Mouse (Mus musculus) kidney, postnatal 0 days (tissue): ENCODE data around the gene Tec. TPM values are rescaled to one million over a fixed set of nuclear protein-coding genes. Genes with fewer than 3 reads are reported as not detected.

Experiments
- ATAC-seq: fragments of 200-750 bp; cut with Nextera tagmentation; replicated peaks from 2 replicates; pipeline ENCODE4 v1.8.0; 2017; ENCODE audit warnings: low read depth, moderate number of reproducible peaks, moderate TSS enrichment, moderate library complexity; ENCODE audit not compliant: low FRiP score
- DNase-seq: peaks from one replicate; pipeline ENCODE4 v3.0.0-alpha.2; 2016; ENCODE audit warnings: low spot score
- H3K27ac ChIP-seq: fragments of 300-500 bp; sonication (generic); 2 replicates; pipeline ENCODE4 v1.5.1; 2014; ENCODE audit warnings: mild to moderate bottlenecking
- H3K27me3 ChIP-seq: fragments of 300-500 bp; sonication (generic); 2 replicates; pipeline ENCODE4 v1.6.1; 2014; ENCODE audit warnings: low read length, mixed read lengths; ENCODE audit not compliant: insufficient read depth
- H3K36me3 ChIP-seq: fragments of 300-500 bp; sonication (generic); 2 replicates; pipeline ENCODE4 v1.6.1; 2014; ENCODE audit warnings: low read length, mixed read lengths; ENCODE audit not compliant: insufficient read depth
- H3K4me1 ChIP-seq: fragments of 300-500 bp; sonication (generic); replicated peaks from 2 replicates; pipeline ENCODE4 v1.6.1; 2014; ENCODE audit warnings: antibody characterized with exemption, low read length, mixed read lengths; ENCODE audit not compliant: insufficient read depth
- H3K4me2 ChIP-seq: fragments of 300-500 bp; sonication (generic); 2 replicates; pipeline ENCODE4 v1.6.1; 2014; ENCODE audit warnings: mild to moderate bottlenecking, low read length, moderate library complexity, mixed read lengths
- H3K4me3 ChIP-seq: fragments of 300-500 bp; sonication (generic); replicated peaks from 2 replicates; pipeline ENCODE4 v1.5.1; 2014; ENCODE audit warnings: low read depth, low read length
- H3K9ac ChIP-seq: fragments of 300-500 bp; sonication (generic); 2 replicates; pipeline ENCODE4 v1.6.1; 2014; ENCODE audit warnings: low read depth, low read length
- H3K9me3 ChIP-seq: fragments of 300-500 bp; sonication (generic); replicated peaks from 2 replicates; pipeline ENCODE4 v1.6.1; 2016; ENCODE audit warnings: low read length, inconsistent platforms, mixed read lengths
- CTCF ChIP-seq: IDR thresholded peaks from 2 replicates; pipeline ENCODE4 v1.5.1; 2016; ENCODE audit warnings: antibody characterized with exemption, low read depth, mild to moderate bottlenecking, moderate library complexity
- WGBS: fragments of 180-500 bp; shearing (Covaris S2); extraction: QIAGEN DNeasy Blood & Tissue Kit; methylation state at CpG from one replicate; pipeline ENCODE4 v1.1.7; 2014; 5-methylcytosine and 5-hydroxymethylcytosine counted together
- polyA plus RNA-seq: library from polyadenylated mRNA; unstranded; fragments of >200 nt; fragmentation: Nextera tagmentation; extraction: Ambion mirVana; gene quantifications from 2 replicates; pipeline ENCODE4 v1.2.1, GENCODE M21; 2015

Gene Tec
- polyA plus RNA-seq, 1 experiment from 2014 or later: 8.4 TPM

DNA sequence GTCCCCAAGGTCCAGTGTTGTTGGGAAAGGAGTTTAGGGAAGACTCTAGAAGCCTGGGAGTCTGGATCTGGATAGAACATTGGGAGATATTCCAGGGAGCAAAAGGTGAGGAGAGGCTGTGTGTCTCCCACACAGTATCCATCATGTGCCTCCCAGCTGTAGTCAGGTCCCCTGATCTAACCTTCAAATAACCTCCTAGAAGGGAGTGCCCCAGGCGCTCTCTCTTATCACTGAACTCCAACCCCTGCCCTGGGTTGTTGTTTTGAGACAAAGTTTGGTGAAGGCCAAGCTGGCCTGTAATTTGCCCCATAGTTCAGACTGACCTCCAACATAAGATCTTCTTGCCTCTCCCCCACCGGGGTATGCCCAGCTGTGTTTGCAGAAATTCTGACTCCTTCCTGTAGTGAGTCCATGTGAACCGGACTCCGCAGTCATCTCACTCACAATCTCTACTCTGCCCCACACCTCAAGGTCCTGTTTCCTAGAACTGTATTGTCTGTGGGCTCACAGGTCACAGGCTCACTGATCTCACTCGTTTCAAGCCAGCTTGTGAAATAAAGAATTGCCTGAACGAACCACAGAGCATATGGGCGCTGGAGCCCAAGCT lies 119.5 kb downstream of the Tec start:
- WGBS: 68% methylated on average over 7 of the region's 7 CpGs
- no peak overlapping the region for H3K4me3 ChIP-seq
- ATAC-seq: no peak
- no peak for TF ChIP-seq CTCF
- no peak overlapping the region for H3K4me2 ChIP-seq
- H3K4me1 ChIP-seq: no peaks in the 10 kb centered on the region
- H3K9ac ChIP-seq: no peak overlapping the region
- H3K9me3 ChIP-seq: no peaks in the 10 kb centered on the region
- H3K27ac ChIP-seq: no peak overlapping the region
- no peak for DNase-seq
- H3K36me3 ChIP-seq: no peaks in the 10 kb centered on the region
- H3K27me3 ChIP-seq: no peaks in the 10 kb centered on the region

GRCm38 (mm10) chr5:72747384-72747783 lies 120.9 kb downstream of the Tec start:
- Histone ChIP-seq H3K4me3 (no peak overlapping the region), H3K36me3 (no peaks in the 10 kb centered on the region), H3K4me1 (no peaks in the 10 kb centered on the region), H3K27ac (no peak overlapping the region), H3K4me2 (no peak overlapping the region), H3K27me3 (no peaks in the 10 kb centered on the region), H3K9ac (no peak overlapping the region), H3K9me3 (no peaks in the 10 kb centered on the region)
- no peak for TF ChIP-seq CTCF
- DNase-seq (no peak), ATAC-seq (no peak)
- WGBS: 69% methylated on average over 4 of the region's 4 CpGs

- 73% methylated on average over 4 of the region's 4 CpGs for WGBS
- no peak overlapping the region for H3K4me3 ChIP-seq
- H3K9ac ChIP-seq: no peak overlapping the region
- H3K27me3 ChIP-seq: no peaks in the 10 kb centered on the region
- DNase-seq (no peak), ATAC-seq (no peak)
- no peak overlapping the region for H3K4me2 ChIP-seq
- no peaks in the 10 kb centered on the region for H3K36me3 ChIP-seq
- TF ChIP-seq CTCF: no peak
- H3K4me1 ChIP-seq: no peaks in the 10 kb centered on the region
- no peaks in the 10 kb centered on the region for H3K9me3 ChIP-seq
- H3K27ac ChIP-seq: no peak overlapping the region
Observed at GRCm38 (mm10) chr5:72746461-72746860, 121.8 kb downstream of the Tec start.

DNA sequence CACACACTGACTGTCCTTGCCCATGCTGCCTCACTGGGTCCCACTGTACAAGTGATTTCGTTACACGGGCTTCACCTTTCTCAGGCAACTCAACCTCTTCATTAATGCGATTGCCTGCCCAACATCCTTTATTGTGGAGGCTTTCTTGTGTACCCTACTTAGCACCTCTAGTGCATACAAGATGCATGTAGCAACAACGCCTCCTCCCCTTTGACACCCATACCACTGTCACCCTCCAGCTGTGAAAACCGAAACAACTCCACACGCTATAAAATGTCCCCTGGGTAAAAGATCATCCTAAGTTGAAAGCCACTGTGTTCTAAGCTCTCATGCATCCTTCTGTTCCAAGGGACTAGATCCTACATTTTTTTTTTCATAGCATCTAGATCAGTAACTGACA lies 125.2 kb downstream of the Tec start:
- no peak overlapping the region for H3K4me2 ChIP-seq
- no peaks in the 10 kb centered on the region for H3K9me3 ChIP-seq
- 90% methylated on average over 6 of the region's 6 CpGs for WGBS
- H3K27me3 ChIP-seq: no peaks in the 10 kb centered on the region
- DNase-seq (no peak), ATAC-seq (no peak)
- no peak overlapping the region for H3K4me3 ChIP-seq
- no peak overlapping the region for H3K9ac ChIP-seq
- H3K27ac ChIP-seq: no peak overlapping the region
- H3K4me1 ChIP-seq: no peaks in the 10 kb centered on the region
- H3K36me3 ChIP-seq: no peaks in the 10 kb centered on the region
- TF ChIP-seq CTCF: no peak

GRCm38 (mm10) chr5:72736868-72737267 lies 131.4 kb downstream of the Tec start:
- no peak for ATAC-seq
- no peaks in the 10 kb centered on the region for H3K9me3 ChIP-seq
- no peaks in the 10 kb centered on the region for H3K4me1 ChIP-seq
- no peak overlapping the region for H3K9ac ChIP-seq
- WGBS: 71% methylated on average over 7 of the region's 7 CpGs
- H3K36me3 ChIP-seq: no peaks in the 10 kb centered on the region
- no peak overlapping the region for H3K4me2 ChIP-seq
- no peak overlapping the region for H3K4me3 ChIP-seq
- DNase-seq: no peak
- no peak overlapping the region for H3K27ac ChIP-seq
- TF ChIP-seq CTCF: no peak
- no peaks in the 10 kb centered on the region for H3K27me3 ChIP-seq

DNA sequence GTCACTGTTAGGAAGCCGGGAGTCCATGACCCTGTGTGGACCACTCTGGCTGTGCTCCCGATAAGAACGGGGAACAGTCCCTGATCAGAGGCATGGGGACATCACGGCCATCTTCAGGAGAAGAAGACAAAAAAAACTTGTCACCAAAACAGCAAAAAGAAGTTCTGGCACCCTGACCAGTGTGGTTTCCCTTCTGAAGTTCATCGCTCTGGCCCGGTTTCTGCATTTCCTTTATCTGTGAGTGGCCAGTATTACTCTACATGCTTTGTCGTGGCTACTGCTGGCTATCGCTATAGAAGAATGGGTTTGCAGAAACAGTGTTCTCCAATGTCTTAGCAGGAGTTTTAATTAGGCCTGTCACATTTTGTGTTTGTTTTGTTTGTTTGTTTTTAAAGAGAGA lies 131.8 kb downstream of the Tec start:
- Histone ChIP-seq H3K4me3 (no peak overlapping the region), H3K9me3 (no peaks in the 10 kb centered on the region), H3K27ac (no peak overlapping the region), H3K4me1 (no peaks in the 10 kb centered on the region), H3K9ac (no peak overlapping the region), H3K36me3 (no peaks in the 10 kb centered on the region), H3K27me3 (no peaks in the 10 kb centered on the region), H3K4me2 (no peak overlapping the region)
- DNase-seq (no peak), ATAC-seq (no peak)
- TF ChIP-seq CTCF: no peak
- 81% methylated on average over 8 of the region's 8 CpGs for WGBS

GRCm38 (mm10) chr5:72735763-72736162 lies 132.5 kb downstream of the Tec start:
- DNase-seq: no peak
- no peak overlapping the region for H3K4me3 ChIP-seq
- ATAC-seq: no peak
- no peak for TF ChIP-seq CTCF
- no peak overlapping the region for H3K9ac ChIP-seq
- H3K36me3 ChIP-seq: no peaks in the 10 kb centered on the region
- H3K9me3 ChIP-seq: no peaks in the 10 kb centered on the region
- WGBS: 64% methylated on average over 7 of the region's 7 CpGs
- no peaks in the 10 kb centered on the region for H3K27me3 ChIP-seq
- H3K4me1 ChIP-seq: no peaks in the 10 kb centered on the region
- no peak overlapping the region for H3K27ac ChIP-seq
- H3K4me2 ChIP-seq: no peak overlapping the region
